Mouse (Mus musculus) common myeloid progenitor, adult 5-6 weeks (primary cell): ENCODE measurements around the gene Hdac9. TPM values are rescaled to one million over a fixed set of nuclear protein-coding genes. Genes with fewer than 3 reads are reported as not detected.

Experiments used
- ATAC-seq: replicated peaks from 2 replicates; pipeline ENCODE4 v1.8.0; 2016; ENCODE audit warnings: low read depth, mild to moderate bottlenecking, moderate TSS enrichment, inconsistent platforms; ENCODE audit not compliant: poor library complexity, severe bottlenecking
- total RNA-seq: library from RNA; stranded (forward); fragments of 200-1000, 187-1606 nt; gene quantifications from 2 replicates; pipeline ENCODE4 v1.2.3, GENCODE M21; 2017

Hdac9 gene
- total RNA-seq, 1 experiment from 2014 or later, result 12.2 TPM

GRCm38 (mm10) chr12:34725204-34725603 is 191.7 kb downstream of the Hdac9 start:
- ATAC-seq, result peak; percentile 64

DNA sequence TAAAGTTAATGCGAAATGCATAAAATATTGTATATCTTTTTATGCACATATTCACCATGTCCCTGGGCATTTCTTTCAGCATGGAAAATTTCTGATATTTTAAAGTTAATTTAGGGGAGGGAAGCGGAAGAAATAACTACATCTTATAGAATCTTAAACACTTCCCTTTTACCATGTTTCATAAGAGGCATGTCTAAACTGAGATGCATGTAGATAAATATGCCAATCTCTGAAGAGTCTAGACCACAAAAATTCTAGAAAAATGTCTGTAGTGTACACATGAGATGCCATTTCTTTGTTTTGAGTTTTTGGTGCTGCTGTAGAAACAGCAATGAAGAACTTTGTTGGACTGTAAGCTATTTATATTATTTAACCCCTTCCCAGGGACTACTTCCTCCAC is 192.6 kb downstream of the Hdac9 start:
- ATAC-seq, result peak; percentile 48

DNA sequence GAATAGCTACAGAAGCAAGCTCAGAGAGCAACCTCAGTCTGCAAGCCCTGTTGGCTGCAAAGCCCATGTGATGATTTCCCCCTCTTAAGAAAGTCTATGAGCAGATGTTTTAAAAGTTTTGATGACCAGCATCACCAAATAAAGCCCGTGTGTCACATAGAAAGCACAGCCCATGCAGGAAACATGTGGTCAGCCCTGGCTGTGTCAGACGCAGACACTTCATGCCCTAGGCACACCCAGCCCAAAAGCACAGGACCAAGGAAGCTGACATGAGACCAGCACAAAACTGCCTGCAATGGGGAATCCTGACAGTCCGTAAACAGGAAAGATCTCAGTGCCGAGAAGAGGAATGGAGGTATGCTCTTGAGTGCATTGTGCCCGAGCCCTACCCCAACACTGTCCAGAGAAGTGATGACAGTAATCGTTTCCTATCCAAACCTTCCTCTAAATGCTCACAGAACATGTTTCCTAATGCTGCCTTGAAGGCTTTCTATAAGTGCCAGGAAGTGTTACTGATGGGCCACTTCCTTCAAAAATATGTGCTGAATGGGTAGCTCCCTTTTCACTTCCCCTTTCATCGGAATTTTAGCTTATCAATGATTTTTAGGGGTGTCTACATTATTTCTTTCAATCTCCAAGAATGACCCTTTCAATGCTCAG is 193.9 kb downstream of the Hdac9 start:
- ATAC-seq, result peak; percentile 77

DNA sequence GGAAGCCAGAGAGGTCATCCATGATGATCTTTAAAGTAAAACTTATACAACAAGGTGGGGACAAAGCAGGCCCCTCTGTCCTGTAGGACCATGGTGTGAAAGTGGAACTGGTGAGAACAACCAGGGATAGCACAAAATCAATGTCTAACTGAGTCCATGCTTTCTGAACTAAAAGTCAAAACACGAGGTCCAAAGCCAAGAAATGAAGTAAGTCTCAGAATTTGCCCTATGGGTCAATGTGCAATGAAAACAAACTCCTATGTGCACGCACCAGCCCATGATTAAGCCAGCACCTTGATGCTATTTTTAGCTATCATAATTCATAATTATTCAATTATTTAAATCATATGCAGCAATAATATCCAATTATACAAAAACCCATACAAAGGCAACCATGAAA is 196.0 kb downstream of the Hdac9 start:
- no peak for ATAC-seq

DNA sequence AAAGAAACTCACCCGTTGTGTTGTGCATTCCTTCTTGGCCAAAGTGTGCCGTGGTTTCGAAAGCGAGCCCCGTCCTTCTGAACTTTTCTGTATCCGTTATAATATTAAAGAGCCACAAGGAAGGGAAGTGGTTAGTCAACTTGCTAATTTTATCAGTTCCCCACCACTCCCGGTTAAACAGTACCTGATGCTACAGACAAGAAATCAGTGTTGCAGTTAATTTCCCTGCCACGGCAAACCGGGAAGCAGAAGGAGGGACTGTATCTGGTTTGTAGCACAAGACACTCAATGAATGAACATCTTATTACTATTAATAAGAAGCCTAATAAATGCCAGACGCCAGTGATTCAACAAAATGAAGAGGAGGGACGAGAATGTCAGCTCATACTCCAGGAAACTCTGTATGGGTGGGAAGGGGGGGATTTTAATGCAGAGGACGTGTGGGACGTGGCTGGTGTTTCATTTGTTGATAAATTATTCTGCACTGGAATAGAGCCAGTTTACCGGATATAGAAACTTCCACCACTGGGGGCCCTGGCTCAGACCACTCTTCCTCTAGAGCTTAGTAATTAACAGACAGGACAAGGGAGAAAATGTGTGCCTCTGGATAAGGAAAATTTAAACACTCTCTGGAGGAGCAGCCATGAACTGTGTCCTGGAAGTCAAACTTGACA is 202.5 kb downstream of the Hdac9 start:
- peak; percentile 87 for ATAC-seq

DNA sequence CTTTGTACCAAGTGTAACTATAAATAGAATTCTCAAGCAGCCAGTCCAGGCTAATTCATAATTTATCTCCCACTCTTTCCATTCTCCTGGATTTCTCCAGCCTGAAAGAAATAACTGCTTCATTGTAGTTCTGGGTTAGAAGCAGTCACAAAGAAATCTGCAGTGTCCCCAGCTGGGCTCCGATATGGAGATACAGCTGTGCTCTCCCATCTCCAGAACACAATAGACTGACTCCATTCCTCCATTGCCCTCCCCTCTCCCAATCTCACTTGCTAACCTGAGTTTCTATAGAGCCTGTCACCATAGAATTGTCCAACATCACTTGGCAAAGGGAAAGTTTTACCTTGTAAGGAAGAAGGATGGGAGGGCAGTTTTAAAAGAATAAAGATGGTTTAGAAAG is 218.9 kb downstream of the Hdac9 start:
- ATAC-seq, result no peak

- ATAC-seq, result peak; percentile 79
These were observed 220.2 kb downstream of the Hdac9 start for GRCm38 (mm10) chr12:34696736-34697135.

DNA sequence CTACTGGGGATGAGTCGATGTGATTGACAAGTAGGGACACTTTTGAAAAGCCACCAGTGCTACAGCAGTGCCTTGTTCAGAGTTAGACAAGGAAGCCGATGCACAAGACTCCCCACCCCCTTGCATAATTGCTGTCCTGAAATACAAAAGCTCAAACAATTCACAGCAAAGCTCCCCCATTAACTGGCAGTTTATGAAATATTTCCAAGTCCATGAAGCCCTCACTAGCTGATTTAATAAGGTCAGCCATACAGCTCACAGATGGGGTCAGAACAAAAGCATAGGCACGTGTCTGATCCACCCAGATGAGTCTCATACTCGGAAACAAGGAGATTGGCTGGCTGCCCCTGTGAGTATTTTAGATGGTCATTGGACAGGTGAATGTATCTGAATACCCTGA is 228.0 kb downstream of the Hdac9 start:
- no peak for ATAC-seq

GRCm38 (mm10) chr12:34683375-34683774 is 233.5 kb downstream of the Hdac9 start:
- no peak for ATAC-seq

- ATAC-seq, result no peak
These were observed 234.2 kb downstream of the Hdac9 start for GRCm38 (mm10) chr12:34682657-34683056.

GRCm38 (mm10) chr12:34680576-34680975 is 236.3 kb downstream of the Hdac9 start:
- ATAC-seq, result no peak

DNA sequence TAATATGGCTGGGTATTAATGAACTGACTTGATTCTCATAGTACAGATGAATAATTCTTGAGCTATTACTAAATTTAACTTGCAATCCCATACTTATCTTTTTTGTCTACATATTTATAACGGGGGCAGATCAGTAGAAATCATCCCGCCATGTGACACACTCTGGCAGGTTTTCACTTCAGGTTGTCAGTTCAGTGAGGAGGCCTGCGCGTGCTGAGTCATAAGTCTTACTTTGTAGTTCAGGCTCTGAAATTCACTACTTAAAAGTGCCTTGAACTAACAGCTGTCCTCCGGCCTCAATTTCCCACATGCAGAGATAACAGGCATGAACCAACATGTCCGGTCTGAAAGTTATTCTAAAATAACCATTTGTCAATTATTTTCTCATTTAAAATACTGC is 239.8 kb downstream of the Hdac9 start:
- no peak for ATAC-seq

DNA sequence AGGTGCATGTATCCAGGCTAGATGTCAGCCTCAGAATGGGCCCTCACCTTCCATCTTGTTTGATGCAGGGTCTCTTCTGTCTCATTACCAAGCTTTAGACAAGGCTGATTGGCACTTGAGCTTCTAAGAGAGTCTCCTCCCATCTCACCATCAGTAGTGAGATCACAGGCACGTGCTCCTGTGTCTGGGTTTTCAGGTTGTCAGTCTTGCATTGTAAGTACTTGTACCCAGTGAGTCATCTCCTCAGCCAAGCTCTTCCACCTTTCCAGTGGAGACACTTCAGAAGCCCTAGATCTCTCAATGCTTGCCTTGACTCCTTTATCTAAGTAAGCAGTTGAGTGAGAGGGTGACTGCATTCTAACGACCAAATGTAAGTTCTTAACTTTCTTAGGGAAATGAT is 242.7 kb downstream of the Hdac9 start:
- ATAC-seq, result no peak

DNA sequence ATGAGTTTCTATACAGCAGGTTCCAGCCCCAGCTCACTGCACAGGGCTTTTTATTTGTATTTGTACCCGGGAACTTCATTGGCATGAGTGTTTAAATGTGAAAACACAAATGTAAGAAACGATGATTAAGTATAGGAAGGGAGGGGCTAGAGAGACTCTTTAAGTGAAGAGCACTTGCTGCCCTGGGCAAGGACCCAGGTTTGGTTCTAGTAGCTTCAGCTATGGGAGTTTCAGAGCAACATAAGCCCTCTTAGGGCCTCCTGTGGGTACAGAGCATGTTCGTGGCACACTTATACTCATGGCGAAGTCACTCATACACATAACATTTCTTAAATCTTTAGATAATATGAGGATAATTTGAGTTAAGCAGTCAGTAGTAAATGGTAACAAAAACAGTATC is 243.4 kb downstream of the Hdac9 start:
- no peak for ATAC-seq

DNA sequence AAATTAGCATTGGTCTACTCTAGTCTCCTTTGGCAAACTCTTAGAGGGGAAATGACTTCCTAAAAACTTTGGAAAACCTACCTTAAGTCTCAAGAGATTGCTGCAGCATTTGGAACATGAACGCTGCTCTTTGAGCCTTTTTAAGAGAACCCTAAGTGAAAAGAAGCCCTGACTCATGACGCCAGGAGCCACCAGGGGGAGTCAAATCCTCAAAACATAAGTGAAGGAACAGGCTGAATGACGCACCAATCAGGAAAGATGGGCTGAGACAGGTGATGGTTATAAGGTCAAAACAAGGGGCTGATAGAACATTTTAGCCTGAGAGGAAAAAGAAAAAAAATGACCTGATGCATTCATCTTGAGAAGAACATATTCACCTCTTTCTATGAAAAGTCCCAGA is 252.1 kb downstream of the Hdac9 start:
- peak; percentile 94 for ATAC-seq

- ATAC-seq, result 0 out of 2 replicates have a peak, but pooled peaks have one; percentile 54
These were observed 255.5 kb downstream of the Hdac9 start for GRCm38 (mm10) chr12:34661378-34661777.

GRCm38 (mm10) chr12:34660027-34660426 is 256.9 kb downstream of the Hdac9 start:
- no peak for ATAC-seq

DNA sequence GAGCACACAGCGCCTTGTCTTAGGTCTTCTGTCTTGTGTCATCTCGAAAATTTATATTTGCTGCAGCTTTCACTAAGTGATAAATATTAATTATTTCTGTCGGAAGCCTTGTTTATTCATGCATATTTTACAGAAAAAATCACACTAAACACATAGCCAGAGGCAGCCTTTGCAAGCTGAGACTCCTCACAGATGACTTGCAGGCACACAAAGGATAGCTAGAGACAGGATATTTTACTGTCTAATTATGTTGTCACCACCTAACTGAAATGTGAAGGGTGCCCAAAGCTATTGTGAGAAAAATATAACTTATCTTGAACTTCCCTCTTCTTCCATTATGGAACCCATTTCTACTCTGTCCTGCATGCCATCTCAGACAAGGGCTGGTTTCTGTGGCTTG is 258.3 kb downstream of the Hdac9 start:
- no peak for ATAC-seq

- 0 out of 2 replicates have a peak, but pooled peaks have one; percentile 36 for ATAC-seq
These were observed 258.8 kb downstream of the Hdac9 start for GRCm38 (mm10) chr12:34658119-34658518.

GRCm38 (mm10) chr12:34653615-34654014 is 263.3 kb downstream of the Hdac9 start:
- no peak for ATAC-seq

DNA sequence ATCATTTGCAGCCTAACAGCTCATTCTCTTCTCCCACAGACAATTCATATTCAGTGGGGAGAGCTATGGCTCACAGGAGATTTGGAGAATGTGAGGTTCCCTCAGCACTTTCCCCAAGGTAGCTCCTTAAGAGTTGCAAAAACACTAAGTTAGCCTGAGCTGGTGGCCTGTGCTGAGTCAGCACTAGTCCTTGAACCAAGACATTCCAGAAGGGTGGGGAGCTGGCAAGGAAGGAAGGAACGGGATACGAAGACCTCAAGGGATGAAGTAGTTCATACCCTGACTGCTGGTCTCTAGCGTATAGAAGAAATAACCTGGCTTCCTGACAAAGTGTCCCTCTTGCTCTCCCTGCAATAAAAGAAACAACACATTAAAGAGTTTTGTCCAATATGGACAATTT is 268.1 kb downstream of the Hdac9 start:
- no peak for ATAC-seq
